Mouse (Mus musculus) heart, adult 10 weeks (tissue): ENCODE data around the gene Fbxo42. TPM values are rescaled to one million over a fixed set of nuclear protein-coding genes. Genes with fewer than 3 reads are reported as not detected.

Source experiments
- polyA plus RNA-seq: library from polyadenylated mRNA; stranded (reverse); fragments of 350-450 nt; fragmentation: Illumina TruSeq; extraction: RNeasy Lipid Tissue Mini Kit (QIAGEN cat#74804); gene quantifications from one replicate; pipeline ENCODE4 v1.2.3, GENCODE M21; 2014; ENCODE audit warnings: low read depth, low replicate concordance

Fbxo42 gene
- 7.9 TPM for polyA plus RNA-seq

GRCm38 (mm10) chr4:141147112-141148008 is at the start of gene Fbxo42:
Gene Fbxo42, plus strand, starts transcription at chr4:141147913.

GRCm38 (mm10) chr4:141139116-141139970 is 8.4 kb upstream of the Fbxo42 start, which contains the start of gene Szrd1:
Gene Szrd1, minus strand, starts transcription at chr4:141139775.

GRCm38 (mm10) chr4:141213770-141214336 is 66.1 kb downstream of the Fbxo42 start, which contains the start of gene Rsg1:
Gene Rsg1, plus strand, starts transcription at chr4:141213956.

GRCm38 (mm10) chr4:141239388-141240125 is 91.8 kb downstream of the Fbxo42 start, which contains the start of gene Arhgef19:
Gene Arhgef19, plus strand, starts transcription at chr4:141239499.

Other genes with a start within 250 kb of the Fbxo42 start
- gene Padi2, start 241.6 kb upstream of the Fbxo42 start, polyA plus RNA-seq, result 0.47 TPM
- gene Sdhb, start 186.7 kb upstream of the Fbxo42 start, polyA plus RNA-seq, result 1,459 TPM
- 16.0 TPM for gene Atp13a2, start 161.0 kb upstream of the Fbxo42 start, polyA plus RNA-seq
- 5.9 TPM for gene Mfap2, start 137.5 kb upstream of the Fbxo42 start, polyA plus RNA-seq
- gene Crocc, start 87.4 kb upstream of the Fbxo42 start, polyA plus RNA-seq, result 5.8 TPM
- gene Necap2, start 69.6 kb upstream of the Fbxo42 start, polyA plus RNA-seq, result 20.2 TPM
- gene Spata21, start 59.6 kb upstream of the Fbxo42 start, polyA plus RNA-seq, result not detected
- 55.2 TPM for gene Szrd1, start 8.1 kb upstream of the Fbxo42 start, polyA plus RNA-seq
- gene Rsg1, start 66.0 kb downstream of the Fbxo42 start, polyA plus RNA-seq, result 0.68 TPM
- 48.6 TPM for gene Arhgef19, start 91.6 kb downstream of the Fbxo42 start, polyA plus RNA-seq
- gene Epha2, start 153.3 kb downstream of the Fbxo42 start, polyA plus RNA-seq, result 4.4 TPM
- 0.42 TPM for gene Fam131c, start 220.3 kb downstream of the Fbxo42 start, polyA plus RNA-seq